Mouse (Mus musculus): ENCODE measurements around the gene Myo16.

GRCm38 (mm10) chr8:10645740-10646139 lies 492.0 kb downstream of the Myo16 start:
- TF ChIP-seq CTCF (IDR thresholded peaks at IDR 0.05; ENCODE audit: control insufficient read depth, insufficient read depth, insufficient read length), result no peak
- no peak for TF ChIP-seq MYOD1 (IDR thresholded peaks at IDR 0.05; ENCODE audit: control insufficient read depth, insufficient read length, low read depth)
- TF ChIP-seq MAX (IDR thresholded peaks at IDR 0.05), result no peak
- TF ChIP-seq MYOG (IDR thresholded peaks at IDR 0.05; ENCODE audit: control insufficient read depth, extremely low read depth, insufficient read length), result no peak
- TF ChIP-seq USF1 (IDR thresholded peaks at IDR 0.05; ENCODE audit: low read depth), result no peak

Data from C2C12 (cell line).